Comparison of ENCODE assay signal across 18 mouse cellular contexts in genomic region chr17:24705821-24706220, GRCm38 (mm10). TPM values are rescaled to one million over a fixed set of nuclear protein-coding genes. Genes with fewer than 3 reads are reported as not detected.
DNase-seq lines count a peak whose midpoint lies in the region; ATAC-seq and TF ChIP-seq lines count a peak whose summit lies in the region.
"Had no signal": no experiment of that assay in that cellular context is flagged by ENCODE, and none has a peak within 500 bp of the region (broad histone marks: within the 10 kb centered on the region; RNA-seq: fewer than 3 reads in every experiment).

No protein-coding gene starts in this region.

- no peaks in the 10 kb centered on the region for H3K27me3 ChIP-seq in heart, embryonic 10.5 days (ENCODE audit: insufficient read depth, poor library complexity, severe bottlenecking)
- no peaks in the 10 kb centered on the region for H3K27me3 ChIP-seq in midbrain, embryonic 12.5 days
- no peaks in the 10 kb centered on the region for H3K27me3 ChIP-seq in midbrain, postnatal 0 days (ENCODE audit: insufficient read depth, low read length)
- H3K27me3 ChIP-seq in neural tube, embryonic 13.5 days = no peaks in the 10 kb centered on the region
- H3K27me3 ChIP-seq: CH12.LX; limb, embryonic 15.5 days had no signal

- H3K4me1 ChIP-seq in heart, embryonic 10.5 days = peaks cover 13% of the 10 kb centered on the region
- peaks cover 16% of the 10 kb centered on the region for H3K4me1 ChIP-seq in midbrain, embryonic 12.5 days
- no peaks in the 10 kb centered on the region for H3K4me1 ChIP-seq in midbrain, postnatal 0 days (ENCODE audit: insufficient read depth, low read length)
- peaks cover 20% of the 10 kb centered on the region for H3K4me1 ChIP-seq in neural tube, embryonic 13.5 days (replicated peaks)

- ATAC-seq in cerebellum, adult (ENCODE audit: insufficient number of reproducible peaks, low FRiP score, low TSS enrichment) = no peak
- ATAC-seq in midbrain, embryonic 12.5 days (ENCODE audit: low FRiP score, low read depth) = no peak
- ATAC-seq in midbrain, postnatal 0 days (ENCODE audit: low FRiP score) = no peak
- ATAC-seq in neural tube, embryonic 13.5 days (ENCODE audit: low read depth) = no peak

- peaks cover 43% of the 10 kb centered on the region for H3K36me3 ChIP-seq in heart, embryonic 10.5 days
- peaks cover 44% of the 10 kb centered on the region for H3K36me3 ChIP-seq in midbrain, embryonic 12.5 days
- peaks cover 38% of the 10 kb centered on the region for H3K36me3 ChIP-seq in midbrain, postnatal 0 days (ENCODE audit: insufficient read depth, low read length)
- H3K36me3 ChIP-seq in neural tube, embryonic 13.5 days = peaks cover 44% of the 10 kb centered on the region

- H3K4me2 ChIP-seq in midbrain, embryonic 12.5 days (replicated peaks) = 0 out of 2 replicates have a peak overlapping the region, but pooled peaks have one; percentile 80
- H3K4me2 ChIP-seq in midbrain, postnatal 0 days (ENCODE audit: low read depth, low read length, poor library complexity, severe bottlenecking) = no peak overlapping the region
- peak overlapping the region; percentile 87; the same call in 1 of the 2 replicates for H3K4me2 ChIP-seq in neural tube, embryonic 13.5 days

- no peak overlapping the region for H3K27ac ChIP-seq in heart, embryonic 10.5 days
- no peak overlapping the region for H3K27ac ChIP-seq in midbrain, embryonic 12.5 days (replicated peaks)
- H3K27ac ChIP-seq in midbrain, postnatal 0 days (ENCODE audit: low read depth, low read length) = no peak overlapping the region
- no peak overlapping the region for H3K27ac ChIP-seq in neural tube, embryonic 13.5 days (replicated peaks)
- H3K27ac ChIP-seq: limb, embryonic 15.5 days; stomach, postnatal 0 days had no signal

- H3K9me3 ChIP-seq in heart, embryonic 10.5 days = no peaks in the 10 kb centered on the region
- no peaks in the 10 kb centered on the region for H3K9me3 ChIP-seq in midbrain, embryonic 12.5 days
- no peaks in the 10 kb centered on the region for H3K9me3 ChIP-seq in midbrain, postnatal 0 days (ENCODE audit: low read length)
- no peaks in the 10 kb centered on the region for H3K9me3 ChIP-seq in neural tube, embryonic 13.5 days
- H3K9me3 ChIP-seq: limb, embryonic 15.5 days had no signal

- H3K9ac ChIP-seq in midbrain, embryonic 12.5 days (replicated peaks) = no peak overlapping the region
- no peak overlapping the region for H3K9ac ChIP-seq in midbrain, postnatal 0 days (replicated peaks; ENCODE audit: low read length, poor library complexity, severe bottlenecking)
- no peak overlapping the region for H3K9ac ChIP-seq in neural tube, embryonic 13.5 days
- H3K9ac ChIP-seq: limb, embryonic 15.5 days had no signal

- TF ChIP-seq CTCF in midbrain, postnatal 0 days (IDR thresholded peaks at IDR 0.05) = no peak

- H3K4me3 ChIP-seq in heart, embryonic 10.5 days = no peak overlapping the region; the same call in 1 of the 2 replicates
- H3K4me3 ChIP-seq in midbrain, embryonic 12.5 days = 0 out of 2 replicates have a peak overlapping the region, but pooled peaks have one; percentile 7
- no peak overlapping the region for H3K4me3 ChIP-seq in midbrain, postnatal 0 days (ENCODE audit: low read depth, low read length)
- H3K4me3 ChIP-seq in neural tube, embryonic 13.5 days = no peak overlapping the region

- 93% methylated on average over 3 of the region's 3 CpGs for WGBS in heart, embryonic 10.5 days
- 95% methylated on average over 3 of the region's 3 CpGs for WGBS in midbrain, embryonic 12.5 days
- 95% methylated on average over 3 of the region's 3 CpGs for WGBS in midbrain, postnatal 0 days
- WGBS in neural tube, embryonic 13.5 days = 98% methylated on average over 3 of the region's 3 CpGs

- DNase-seq in cerebellum, adult 11 months = peak; percentile 11
- DNase-seq in heart, adult 11 months = peak; percentile 92
- no peak for DNase-seq in heart, embryonic 10.5 days (ENCODE audit: low spot score)
- no peak for DNase-seq in midbrain, postnatal 0 days (ENCODE audit: low spot score)
- no peak for DNase-seq in embryo, embryonic 10.5 days (ENCODE audit: low spot score)
- DNase-seq: kidney, adult 8-10 months; lung, postnatal 10 days; right cerebral cortex, postnatal 14 days; thymus, postnatal 36 days had no signal

RNA-seq across cellular contexts. Expression of gene Tbl3, which starts 1.6 kb away (rescaled TPM):
- 79.1 and 100 TPM in 2 replicates for polyA plus RNA-seq in heart, embryonic 10.5 days (2016; fragmentation: Nextera tagmentation; extraction: Ambion mirVana)
- 86.8 and 97.6 TPM in 2 replicates for polyA plus RNA-seq in midbrain, embryonic 12.5 days (2016; fragmentation: Nextera tagmentation; extraction: Ambion mirVana)
- total RNA-seq in midbrain, postnatal 0 days (2014; rRNA removed) = 44.0 and 56.4 TPM in 2 replicates
- polyA plus RNA-seq in midbrain, postnatal 0 days (2015; fragmentation: Nextera tagmentation; extraction: Ambion mirVana) = 38.2 and 46.7 TPM in 2 replicates
- 58.4 and 64.0 TPM in 2 replicates for polyA plus RNA-seq in neural tube, embryonic 13.5 days (2015; fragmentation: Nextera tagmentation; extraction: Ambion mirVana)

RNA-seq across cellular contexts. Expression of gene Noxo1, which starts 9.8 kb away (rescaled TPM):
- polyA plus RNA-seq in heart, embryonic 10.5 days (2016; fragmentation: Nextera tagmentation; extraction: Ambion mirVana) = 0.78 and 0.79 TPM in 2 replicates
- polyA plus RNA-seq in midbrain, embryonic 12.5 days (2016; fragmentation: Nextera tagmentation; extraction: Ambion mirVana) = 1.7 and 2.2 TPM in 2 replicates
- 7.2 and 11.1 TPM in 2 replicates for total RNA-seq in midbrain, postnatal 0 days (2014; rRNA removed)
- polyA plus RNA-seq in midbrain, postnatal 0 days (2015; fragmentation: Nextera tagmentation; extraction: Ambion mirVana) = 1.9 and 2.1 TPM in 2 replicates
- polyA plus RNA-seq in neural tube, embryonic 13.5 days (2015; fragmentation: Nextera tagmentation; extraction: Ambion mirVana) = 1.1 and 1.5 TPM in 2 replicates

RNA-seq across cellular contexts. Expression of gene Gfer, which starts 9.9 kb away (rescaled TPM):
- 38.3 and 49.4 TPM in 2 replicates for polyA plus RNA-seq in heart, embryonic 10.5 days (2016; fragmentation: Nextera tagmentation; extraction: Ambion mirVana)
- 43.9 and 48.4 TPM in 2 replicates for polyA plus RNA-seq in midbrain, embryonic 12.5 days (2016; fragmentation: Nextera tagmentation; extraction: Ambion mirVana)
- total RNA-seq in midbrain, postnatal 0 days (2014; rRNA removed) = 28.0 and 44.3 TPM in 2 replicates
- polyA plus RNA-seq in midbrain, postnatal 0 days (2015; fragmentation: Nextera tagmentation; extraction: Ambion mirVana) = 36.7 and 39.4 TPM in 2 replicates
- polyA plus RNA-seq in neural tube, embryonic 13.5 days (2015; fragmentation: Nextera tagmentation; extraction: Ambion mirVana) = 34.3 and 39.6 TPM in 2 replicates

RNA-seq across cellular contexts. Expression of gene Rnf151, which starts 12.0 kb away (rescaled TPM):
- polyA plus RNA-seq in heart, embryonic 10.5 days (2016; fragmentation: Nextera tagmentation; extraction: Ambion mirVana) = 0.20 and 0.33 TPM in 2 replicates
- polyA plus RNA-seq in midbrain, embryonic 12.5 days (2016; fragmentation: Nextera tagmentation; extraction: Ambion mirVana) = 0.24 TPM in 1 of 2 replicates, not detected in the other
- total RNA-seq in midbrain, postnatal 0 days (2014; rRNA removed) = not detected in 2 replicates
- not detected in 2 replicates for polyA plus RNA-seq in midbrain, postnatal 0 days (2015; fragmentation: Nextera tagmentation; extraction: Ambion mirVana)
- 0.18 TPM in 1 of 2 replicates, not detected in the other for polyA plus RNA-seq in neural tube, embryonic 13.5 days (2015; fragmentation: Nextera tagmentation; extraction: Ambion mirVana)
- total RNA-seq: gastrocnemius, adult 8-10 months; heart, postnatal 25 days had no signal
- polyA plus RNA-seq: heart, embryonic 11.5 days had no signal

RNA-seq across cellular contexts. Expression of gene Rps2, which starts 12.1 kb away (rescaled TPM):
- polyA plus RNA-seq in heart, embryonic 10.5 days (2016; fragmentation: Nextera tagmentation; extraction: Ambion mirVana) = 1,171 and 1,258 TPM in 2 replicates
- 892 and 929 TPM in 2 replicates for polyA plus RNA-seq in midbrain, embryonic 12.5 days (2016; fragmentation: Nextera tagmentation; extraction: Ambion mirVana)
- total RNA-seq in midbrain, postnatal 0 days (2014; rRNA removed) = 2,209 and 2,389 TPM in 2 replicates
- polyA plus RNA-seq in midbrain, postnatal 0 days (2015; fragmentation: Nextera tagmentation; extraction: Ambion mirVana) = 749 and 802 TPM in 2 replicates
- polyA plus RNA-seq in neural tube, embryonic 13.5 days (2015; fragmentation: Nextera tagmentation; extraction: Ambion mirVana) = 759 and 773 TPM in 2 replicates

Comparison
In these comparisons a context has a peak if more than half of its experiments do, and no peak if none do; other contexts are left out.
1. DNase-seq: peak in cerebellum, adult 11 months (single experiment) and heart, adult 11 months (single experiment); none in heart, embryonic 10.5 days (single experiment), midbrain, postnatal 0 days (single experiment) and embryo, embryonic 10.5 days (single experiment).